Mouse (Mus musculus): Measurements from ENCODE around the gene Ythdc1.

DNA sequence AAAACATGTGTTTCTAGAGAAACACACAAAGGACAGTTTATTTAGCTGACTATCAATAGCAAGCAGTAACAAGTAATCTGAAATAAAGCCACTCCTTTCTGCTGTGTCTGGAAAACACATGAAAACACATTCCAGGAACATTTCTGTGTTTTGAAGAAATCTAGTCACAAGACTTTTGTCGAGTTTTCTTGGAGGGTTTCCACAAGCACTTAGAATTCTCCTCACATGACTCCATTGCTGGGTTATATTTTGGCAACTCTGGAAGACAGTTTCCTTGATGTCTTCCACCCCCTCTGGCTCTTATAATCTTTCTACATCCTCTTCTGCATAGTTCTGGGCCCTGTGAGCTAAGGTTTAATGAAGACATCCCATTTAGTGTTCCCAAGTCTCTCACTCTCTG lies 25.6 kb upstream of the Ythdc1 start:
- TF ChIP-seq SRF (IDR thresholded peaks at IDR 0.05; ENCODE audit: control insufficient read depth, insufficient read length, low read depth) = no peak
- TF ChIP-seq E2F4 (IDR thresholded peaks at IDR 0.05; ENCODE audit: insufficient read depth) = no peak
- TF ChIP-seq USF1 (IDR thresholded peaks at IDR 0.05; ENCODE audit: low read depth) = no peak
